Mouse (Mus musculus) Patski (cell line): Measurements from ENCODE around the gene Cdk5. TPM values are rescaled to one million over a fixed set of nuclear protein-coding genes. Genes with fewer than 3 reads are reported as not detected.

ENCODE experiments used
- ATAC-seq: fragments of 100-300 bp; one replicate; pipeline ENCODE4 v1.8.0; 2021
- CTCF ChIA-PET: fragments of 350-600 bp; sonication (Branson Sonifier 250); formaldehyde crosslinking; loops from one replicate; lab custom pipeline; 2022; ENCODE audit warnings: inconsistent platforms; lab: Charles Lee
- POLR2A ChIA-PET: fragments of 350-600 bp; sonication (Branson Sonifier 250); formaldehyde crosslinking; loops from one replicate; lab custom pipeline; 2022; ENCODE audit warnings: antibody characterized with exemption, inconsistent platforms; lab: Charles Lee
- DNase-seq: peaks from one replicate; pipeline ENCODE4 v3.0.0-alpha.2; 2011; ENCODE audit warnings: low read depth, low spot score
- H3K27me3 ChIP-seq: fragments of 371-371 bp; one replicate; pipeline ENCODE4 v1.5.1; 2021
- CTCF ChIP-seq: fragments of 100-300 bp; IDR thresholded peaks from one replicate; pipeline ENCODE4 v1.5.1; 2021
- in situ Hi-C: fragments of 300-500 bp; cut with MboI; formaldehyde crosslinking; loops from 3 replicates; pipeline ENCODE4 v1.11.1; 2018; ENCODE audit warnings: low pct_unique_long_range_greater_than_20kb, mixed read lengths
- polyA plus RNA-seq: library from polyadenylated mRNA; unstranded; gene quantifications from one replicate; pipeline ENCODE4 v1.2.3, GENCODE M21; 2021

Cdk5 gene
- polyA plus RNA-seq, 1 experiment from 2014 or later = 182 TPM

DNA sequence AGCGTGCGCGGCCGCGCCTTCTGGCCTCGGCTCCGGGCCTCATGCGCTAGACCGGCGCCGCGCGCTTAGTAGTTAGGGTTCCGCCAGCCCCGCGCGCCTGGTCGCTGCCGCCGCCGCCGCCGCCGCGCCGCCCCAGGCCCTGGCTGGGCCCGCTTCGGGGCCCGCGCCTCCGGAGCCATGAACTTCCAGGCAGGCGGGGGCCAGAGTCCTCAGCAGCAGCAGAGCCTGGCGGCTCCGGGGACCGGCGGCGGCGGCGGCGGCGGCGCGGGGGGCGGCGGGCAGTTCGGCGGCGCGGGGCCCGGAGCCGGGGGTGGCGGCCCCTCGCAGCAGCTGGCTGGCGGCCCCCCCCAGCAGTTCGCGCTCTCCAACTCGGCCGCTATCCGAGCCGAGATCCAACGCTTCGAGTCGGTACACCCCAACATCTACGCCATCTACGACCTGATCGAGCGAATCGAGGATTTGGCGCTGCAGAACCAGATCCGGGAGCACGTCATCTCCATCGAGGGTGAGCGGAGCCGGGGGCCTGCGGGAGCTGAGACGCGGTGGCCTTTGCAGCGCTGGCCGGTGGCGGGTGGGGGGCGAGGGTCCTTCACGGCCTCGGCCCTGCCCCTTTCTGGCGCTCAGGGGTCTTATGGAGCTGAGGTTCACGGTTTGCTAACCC lies 28.8 kb upstream of the Cdk5 start, which contains the start of gene Agap3:
Gene Agap3, plus strand, starts transcription at position 148 of the 661 bp plus-strand sequence.
- in situ Hi-C loops = no loop called here
- peak; percentile 14 for ATAC-seq
- no peak for DNase-seq

DNA sequence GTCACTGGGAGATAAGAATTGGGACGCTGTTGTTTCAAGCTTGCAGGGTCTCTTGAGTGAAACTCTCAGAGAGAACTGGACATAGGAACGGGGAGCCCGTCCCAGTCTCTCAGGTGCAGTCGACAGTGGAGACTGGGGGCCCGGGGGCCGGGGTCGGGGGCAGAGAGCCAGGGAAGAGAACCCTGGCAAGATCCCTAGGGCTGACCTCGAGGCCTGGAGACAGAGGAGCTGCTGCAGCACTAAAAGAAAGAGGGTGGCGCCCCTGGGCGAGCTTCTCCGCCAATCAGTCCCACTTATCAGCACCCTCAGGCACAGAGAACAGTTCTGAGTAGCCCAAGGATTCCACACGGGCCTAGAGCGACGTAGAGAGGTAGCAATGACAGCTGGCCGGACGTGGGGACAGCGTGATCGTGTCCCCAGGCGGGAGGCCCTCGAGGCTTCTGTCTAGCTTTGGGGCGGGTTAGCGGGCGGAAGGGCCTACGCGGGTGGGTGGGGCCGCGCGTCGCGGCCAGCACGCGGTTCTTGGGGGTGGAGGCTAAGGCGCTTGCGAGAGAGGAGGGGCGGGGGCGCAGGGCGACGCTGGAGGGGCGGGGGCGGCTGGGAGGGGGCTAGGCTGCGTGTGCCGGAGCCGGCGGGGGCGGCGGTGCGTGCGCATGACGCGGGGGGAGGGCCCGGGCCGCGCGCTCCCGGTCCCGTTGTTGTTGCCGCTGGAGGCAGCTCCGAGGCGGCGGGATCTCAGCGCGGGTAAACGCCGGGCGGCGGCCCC lies 28.1 kb upstream of the Cdk5 start:
- ATAC-seq (peak; percentile 44), DNase-seq (no peak)
- CTCF ChIA-PET = interaction anchor here (1.0 to 2.4 kb wide), 3 partner anchors 19 to 57 kb away, joined by 3 to 15 read pairs (median 5); partner anchors contain the start of gene Abcb8
- H3K27me3 ChIP-seq = no peaks in the 10 kb centered on the region
- in situ Hi-C loops = no loop called here
- no peak for TF ChIP-seq CTCF
- POLR2A ChIA-PET = interaction anchor here (0.9 to 3.5 kb wide), 8 partner anchors 10 to 369 kb away, joined by 3 to 26 read pairs (median 4); no protein-coding TSS in a partner anchor

More for the DNA sequence above, 28.8 kb upstream of the Cdk5 start, which contains the start of gene Agap3:
- TF ChIP-seq CTCF = no peak
- ChIA-PET POLR2A (interaction anchor here (0.9 to 3.5 kb wide), 9 partner anchors 9 to 368 kb away, joined by 3 to 26 read pairs (median 4); no protein-coding TSS in a partner anchor), CTCF (interaction anchor here (1.1 to 2.3 kb wide), 3 partner anchors 10 to 58 kb away, joined by 3 to 8 read pairs (median 5); no protein-coding TSS in a partner anchor)
- H3K27me3 ChIP-seq = no peaks in the 10 kb centered on the region

DNA sequence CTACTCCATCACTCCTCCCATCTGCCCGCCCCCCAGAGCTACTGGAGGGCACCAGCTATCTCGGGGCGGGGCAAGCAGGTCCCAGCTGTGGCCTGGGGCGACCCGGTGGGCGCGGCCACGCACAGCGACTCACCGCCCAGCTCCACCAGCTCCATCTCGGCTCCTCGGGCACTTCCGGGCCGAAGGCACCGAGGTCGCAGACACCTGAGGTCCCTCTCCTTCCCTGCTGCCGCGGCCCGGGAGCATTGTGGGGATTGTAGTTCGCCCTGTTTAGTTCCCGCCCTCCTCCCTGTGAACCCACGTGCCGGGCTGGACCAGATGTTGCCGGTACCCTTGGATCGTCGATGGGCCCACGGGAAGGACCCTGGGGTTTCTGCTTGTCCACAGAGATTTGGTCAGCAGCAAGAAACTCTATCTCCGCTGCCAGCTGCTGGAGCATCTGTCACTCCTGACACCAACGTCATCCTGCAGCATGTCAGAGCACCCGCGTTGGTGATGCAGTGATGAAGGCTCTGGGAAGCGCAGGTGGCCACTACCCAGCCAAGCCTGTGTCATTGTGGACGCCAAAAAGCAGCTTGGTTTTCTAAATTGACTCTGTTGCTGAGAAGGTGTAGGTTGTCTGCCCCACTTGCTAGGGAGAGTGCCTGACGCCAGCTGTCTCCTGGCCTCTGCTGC lies 24.4 kb upstream of the Cdk5 start, which contains the start of gene Tmub1:
Gene Tmub1, minus strand, starts transcription at position 231 of the 675 bp plus-strand sequence.
- in situ Hi-C loops = loop anchor here (25.0 kb wide), 1 partner anchor 1010 kb away; the partner anchor contains the start of gene Kmt2e
- peak; percentile 48 for ATAC-seq
- POLR2A ChIA-PET = interaction anchor here (0.6 to 8.8 kb wide), 2 partner anchors 18 to 32 kb away, joined by 6 to 150 read pairs; partner anchors contain the start of genes Cdk5 and Slc4a2
- DNase-seq = no peak
- CTCF ChIA-PET = interaction anchor here (0.9 to 2.8 kb wide), 9 partner anchors 9 to 53 kb away, joined by 3 to 12 read pairs (median 4); partner anchors contain the start of genes Abcb8, Cdk5 and Slc4a2
- no peak for TF ChIP-seq CTCF
- no peaks in the 10 kb centered on the region for H3K27me3 ChIP-seq

DNA sequence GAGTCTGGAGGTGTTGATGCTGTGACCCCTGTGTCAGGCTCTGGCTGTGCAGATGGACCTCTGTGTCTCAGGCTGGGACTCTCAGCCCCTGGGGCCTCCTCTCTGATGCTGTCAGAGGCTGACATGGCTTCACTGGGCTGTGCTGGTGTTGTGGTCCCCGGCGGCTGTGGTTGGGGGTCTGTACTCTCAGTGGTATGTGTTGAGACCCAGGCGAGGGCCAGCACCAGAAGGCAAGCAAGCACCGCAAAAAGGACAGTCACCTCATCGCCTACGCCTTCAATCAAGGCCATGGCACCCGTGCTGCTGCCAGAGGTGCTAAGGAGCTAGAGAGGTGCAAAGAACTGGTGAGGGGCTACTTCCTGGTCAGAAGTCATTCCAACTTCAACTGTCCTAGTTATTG lies 23.3 kb upstream of the Cdk5 start:
- CTCF ChIA-PET = interaction anchor here (0.9 to 2.8 kb wide), 9 partner anchors 10 to 52 kb away, joined by 3 to 12 read pairs (median 4); partner anchors contain the start of genes Abcb8, Cdk5 and Slc4a2
- TF ChIP-seq CTCF = no peak
- ATAC-seq = no peak

DNA sequence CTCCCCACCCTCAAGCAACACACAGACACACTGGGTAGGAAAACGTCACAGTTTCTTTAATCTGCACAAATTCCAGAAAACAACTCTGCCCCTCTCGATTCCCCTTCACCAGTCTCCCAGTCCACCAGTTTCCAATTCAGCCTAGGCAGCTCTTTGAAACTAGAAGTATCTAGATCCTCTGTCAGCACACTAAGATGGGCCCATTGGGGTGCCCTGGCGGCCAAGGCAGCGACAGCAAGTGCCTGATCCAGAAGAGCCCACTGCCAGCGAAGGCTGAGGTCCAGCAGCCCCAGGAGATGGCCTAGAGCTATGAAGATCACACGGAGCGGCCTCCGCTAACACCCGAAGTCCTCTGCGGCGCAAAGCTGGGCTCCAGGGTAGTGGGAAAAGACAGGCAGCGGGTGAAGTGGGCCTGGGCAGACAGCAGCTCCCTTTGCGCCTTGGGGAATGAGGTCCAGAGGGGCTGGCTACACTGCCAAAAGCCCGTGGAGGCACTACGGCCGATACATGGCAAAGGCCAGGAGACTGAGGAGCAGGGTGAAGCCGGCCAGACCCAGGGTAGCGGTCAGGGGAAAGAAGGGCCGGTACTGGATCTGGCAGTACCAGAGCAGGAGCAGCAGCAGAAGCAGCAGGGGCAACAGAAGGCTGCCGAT lies 22.2 kb upstream of the Cdk5 start:
- TF ChIP-seq CTCF = no peak
- DNase-seq (no peak), ATAC-seq (no peak)
- no peaks in the 10 kb centered on the region for H3K27me3 ChIP-seq
- POLR2A ChIA-PET = interaction anchor here (1.2 to 8.8 kb wide), 6 partner anchors 16 to 51 kb away, joined by 3 to 150 read pairs (median 8); partner anchors contain the start of genes Abcb8, Cdk5 and Slc4a2
- CTCF ChIA-PET = interaction anchor here (1.0 to 2.8 kb wide), 5 partner anchors 16 to 51 kb away, joined by 3 to 12 read pairs (median 3); partner anchors contain the start of gene Abcb8
- in situ Hi-C loops = loop anchor here (25.0 kb wide), 1 partner anchor 1008 kb away; the partner anchor contains the start of gene Kmt2e

More for the DNA sequence above, 23.3 kb upstream of the Cdk5 start:
- no peaks in the 10 kb centered on the region for H3K27me3 ChIP-seq
- in situ Hi-C loops = loop anchor here (25.0 kb wide), 1 partner anchor 1009 kb away; the partner anchor contains the start of gene Kmt2e
- POLR2A ChIA-PET = interaction anchor here (8.8 kb wide), 1 partner anchor 17 kb away, joined by 150 read pairs; the partner anchor contains the start of genes Cdk5 and Slc4a2
- no peak for DNase-seq

DNA sequence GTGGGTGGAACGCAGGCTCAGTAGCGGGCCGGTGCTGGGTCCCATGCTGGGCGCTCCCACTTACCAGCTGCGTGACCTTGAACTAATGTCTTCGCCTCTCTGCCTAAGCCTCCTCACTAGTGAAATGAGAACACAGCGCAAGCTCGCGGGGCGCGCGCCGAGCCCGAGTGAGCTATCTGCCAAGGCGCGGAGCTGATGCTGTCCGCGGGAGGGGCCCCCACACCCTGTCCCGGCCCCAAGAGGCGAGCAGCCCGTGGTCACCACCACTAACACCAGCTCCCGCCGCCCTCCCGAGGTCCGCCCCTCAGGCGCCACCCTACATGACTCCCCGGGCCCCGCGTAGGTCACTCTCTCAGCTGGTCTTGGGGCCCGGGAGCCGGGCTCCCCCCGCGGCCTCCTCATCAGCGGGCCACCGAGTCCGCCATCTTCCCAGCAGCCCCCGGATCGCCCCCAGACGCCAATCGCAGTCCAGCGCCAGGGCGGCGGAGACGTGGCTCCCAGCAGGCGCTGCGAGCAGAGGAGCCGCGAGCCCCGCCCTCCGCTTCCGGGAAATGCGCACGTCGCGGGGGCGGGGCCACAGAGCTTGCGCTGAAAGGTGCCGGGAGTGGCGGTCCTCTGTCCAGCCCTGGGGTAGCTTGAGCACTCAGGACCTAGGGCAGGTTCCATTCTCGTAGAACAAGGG lies 21.6 kb upstream of the Cdk5 start, which contains the start of gene Fastk:
Gene Fastk, minus strand, starts transcription at position 542 of the 682 bp plus-strand sequence.
- no peak for TF ChIP-seq CTCF
- POLR2A ChIA-PET = interaction anchor here (0.7 to 8.8 kb wide), 9 partner anchors 8 to 231 kb away, joined by 3 to 150 read pairs (median 4); partner anchors contain the start of genes Abcb8, Cdk5 and Slc4a2
- ATAC-seq = peak; percentile 60

DNA sequence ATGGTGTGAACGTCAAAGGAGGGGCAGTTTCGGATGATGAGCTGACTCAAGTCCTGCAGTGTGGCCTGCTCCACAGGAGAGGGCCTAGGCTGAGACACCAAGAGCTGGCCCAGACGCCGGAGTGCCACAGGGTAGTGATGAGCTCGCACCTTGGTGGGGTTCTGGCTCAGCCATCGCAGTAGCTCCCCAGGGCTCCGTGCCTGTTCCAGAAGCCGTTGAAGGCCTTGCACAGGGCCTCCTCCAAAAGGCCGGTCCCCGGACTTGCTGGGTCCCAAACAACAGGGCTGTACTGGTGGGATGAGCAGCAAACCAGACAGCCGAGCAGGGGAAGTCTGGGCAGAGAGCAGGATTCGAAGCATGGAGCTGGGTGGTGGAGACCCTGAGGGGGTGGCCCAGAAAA lies 20.6 kb upstream of the Cdk5 start:
- ATAC-seq = no peak
- DNase-seq = no peak
- POLR2A ChIA-PET = interaction anchor here (1.0 to 8.8 kb wide), 6 partner anchors 9 to 49 kb away, joined by 3 to 150 read pairs (median 6); partner anchors contain the start of genes Abcb8, Cdk5 and Slc4a2
- TF ChIP-seq CTCF = no peak
- CTCF ChIA-PET = interaction anchor here (0.8 to 3.6 kb wide), 9 partner anchors 11 to 49 kb away, joined by 3 to 14 read pairs (median 5); no protein-coding TSS in a partner anchor
- in situ Hi-C loops = loop anchor here (25.0 kb wide), 1 partner anchor 1007 kb away; the partner anchor contains the start of gene Kmt2e
- no peaks in the 10 kb centered on the region for H3K27me3 ChIP-seq

More for the DNA sequence above, 21.6 kb upstream of the Cdk5 start, which contains the start of gene Fastk:
- no peak for DNase-seq
- CTCF ChIA-PET = interaction anchor here (1.0 to 3.6 kb wide), 9 partner anchors 12 to 50 kb away, joined by 3 to 12 read pairs (median 4); no protein-coding TSS in a partner anchor
- in situ Hi-C loops = loop anchor here (25.0 kb wide), 1 partner anchor 1008 kb away; the partner anchor contains the start of gene Kmt2e
- no peaks in the 10 kb centered on the region for H3K27me3 ChIP-seq
